Mouse (Mus musculus) liver, adult (tissue): ENCODE measurements around the gene Hist1h2ad.
A peak's percentile ranks its signal among the peaks of the same experiment; 100 is the strongest.
"Not testable (repeated sequence)": the region's sequence is repeated elsewhere in the genome, so short reads cannot be mapped to it uniquely, and the experiment has no call there.

ENCODE experiments used
- GATA4 ChIP-seq: IDR thresholded peaks from 2 replicates; pipeline ENCODE4 v1.6.1; 2014; ENCODE audit warnings: mild to moderate bottlenecking, low read length; ENCODE audit not compliant: insufficient replicate concordance

Gene Hist1h2ad

DNA sequence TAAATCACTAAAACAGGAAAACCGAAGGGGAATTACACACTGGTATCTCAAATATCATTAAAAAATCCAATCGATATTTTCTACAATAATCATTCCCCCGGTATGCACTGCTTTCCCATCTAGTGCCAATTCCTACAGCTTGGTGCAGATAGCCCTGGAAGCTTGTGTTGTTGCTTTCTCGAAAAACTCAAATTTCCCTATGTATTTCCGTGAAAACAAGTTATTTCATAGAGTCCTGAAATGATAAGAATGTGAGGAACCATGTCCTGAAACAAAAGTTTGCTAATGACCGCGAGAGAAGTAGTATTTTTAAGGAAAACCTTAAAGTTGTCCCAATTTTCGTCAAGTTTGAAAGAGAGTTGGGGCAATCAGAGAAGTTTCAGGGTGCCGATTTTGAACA is 19.8 kb upstream of the Hist1h2ad start:
- no peak for TF ChIP-seq GATA4

DNA sequence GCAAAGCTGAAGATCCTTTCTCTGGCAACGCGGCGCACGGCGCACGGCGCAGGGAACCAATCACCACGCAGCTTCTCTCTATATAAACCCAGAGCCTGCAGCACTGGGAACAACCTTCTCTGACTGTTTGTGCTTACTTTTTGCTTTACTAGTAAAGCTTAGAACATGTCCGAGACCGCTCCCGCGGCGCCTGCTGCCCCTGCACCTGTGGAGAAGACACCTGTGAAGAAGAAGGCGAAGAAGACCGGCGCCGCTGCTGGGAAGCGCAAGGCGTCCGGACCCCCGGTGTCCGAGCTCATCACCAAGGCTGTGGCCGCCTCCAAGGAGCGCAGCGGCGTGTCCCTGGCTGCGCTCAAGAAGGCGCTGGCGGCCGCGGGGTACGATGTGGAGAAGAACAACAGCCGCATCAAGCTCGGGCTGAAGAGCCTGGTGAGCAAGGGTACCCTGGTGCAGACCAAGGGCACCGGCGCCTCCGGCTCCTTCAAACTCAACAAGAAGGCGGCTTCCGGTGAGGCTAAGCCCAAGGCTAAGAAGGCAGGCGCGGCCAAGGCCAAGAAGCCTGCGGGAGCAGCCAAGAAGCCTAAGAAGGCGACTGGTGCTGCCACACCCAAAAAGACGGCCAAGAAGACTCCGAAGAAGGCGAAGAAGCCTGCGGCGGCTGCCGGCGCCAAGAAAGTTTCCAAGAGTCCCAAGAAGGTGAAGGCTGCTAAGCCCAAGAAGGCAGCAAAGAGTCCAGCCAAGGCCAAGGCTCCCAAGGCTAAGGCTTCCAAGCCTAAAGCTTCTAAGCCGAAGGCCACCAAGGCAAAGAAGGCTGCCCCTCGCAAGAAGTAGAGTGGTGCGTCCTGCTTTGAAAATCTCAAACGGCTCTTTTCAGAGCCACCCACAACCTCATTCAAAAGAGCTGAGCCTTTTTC is 19.0 kb upstream of the Hist1h2ad start:
- no peak for TF ChIP-seq GATA4

DNA sequence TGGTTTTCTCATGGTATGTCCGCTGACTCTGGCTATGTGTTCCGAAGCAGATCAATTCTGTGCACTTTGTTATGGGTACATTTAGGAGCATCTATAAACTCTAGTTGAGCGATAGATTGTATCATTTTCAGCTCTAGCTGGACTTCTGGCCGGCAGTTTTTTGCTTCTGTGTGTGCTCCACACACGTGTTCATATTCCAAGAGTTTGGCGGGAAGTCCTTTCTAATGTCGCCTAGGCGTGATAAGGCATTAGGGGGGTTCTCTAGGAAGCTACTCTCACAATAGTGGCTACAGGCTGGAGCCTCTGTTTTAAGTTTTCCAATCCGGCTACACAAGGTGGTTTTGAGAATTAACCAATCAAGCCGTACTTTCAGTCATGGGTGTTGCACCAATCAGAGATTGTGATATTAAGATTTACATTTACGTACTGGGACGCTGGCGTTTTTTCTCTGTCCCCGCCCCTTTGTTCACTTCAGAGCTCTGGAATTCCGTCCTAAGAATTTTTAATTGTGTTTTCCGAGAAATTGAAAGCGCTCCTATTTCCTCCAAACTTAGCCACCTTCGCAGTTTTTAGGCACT is 18.3 kb upstream of the Hist1h2ad start:
- no peak for TF ChIP-seq GATA4

DNA sequence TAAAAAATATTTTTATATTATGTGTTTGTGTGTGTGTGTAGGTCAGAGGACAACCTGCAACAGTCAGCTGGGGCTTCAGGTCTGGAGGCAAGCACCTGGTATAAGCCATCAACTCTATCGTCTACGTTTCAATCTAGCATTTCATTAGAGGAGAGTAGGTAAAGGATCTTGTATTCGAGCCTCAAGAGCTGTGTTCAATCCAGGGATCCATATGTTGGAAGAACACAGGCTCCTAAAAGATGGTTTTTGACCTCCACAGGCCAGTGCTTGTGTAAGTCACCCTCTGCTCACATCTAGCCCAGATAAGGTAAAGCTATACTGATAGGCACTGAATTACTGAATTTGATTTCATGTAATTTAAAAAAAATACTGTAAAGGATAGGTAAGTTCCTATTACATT is 17.3 kb upstream of the Hist1h2ad start:
- no peak for TF ChIP-seq GATA4

DNA sequence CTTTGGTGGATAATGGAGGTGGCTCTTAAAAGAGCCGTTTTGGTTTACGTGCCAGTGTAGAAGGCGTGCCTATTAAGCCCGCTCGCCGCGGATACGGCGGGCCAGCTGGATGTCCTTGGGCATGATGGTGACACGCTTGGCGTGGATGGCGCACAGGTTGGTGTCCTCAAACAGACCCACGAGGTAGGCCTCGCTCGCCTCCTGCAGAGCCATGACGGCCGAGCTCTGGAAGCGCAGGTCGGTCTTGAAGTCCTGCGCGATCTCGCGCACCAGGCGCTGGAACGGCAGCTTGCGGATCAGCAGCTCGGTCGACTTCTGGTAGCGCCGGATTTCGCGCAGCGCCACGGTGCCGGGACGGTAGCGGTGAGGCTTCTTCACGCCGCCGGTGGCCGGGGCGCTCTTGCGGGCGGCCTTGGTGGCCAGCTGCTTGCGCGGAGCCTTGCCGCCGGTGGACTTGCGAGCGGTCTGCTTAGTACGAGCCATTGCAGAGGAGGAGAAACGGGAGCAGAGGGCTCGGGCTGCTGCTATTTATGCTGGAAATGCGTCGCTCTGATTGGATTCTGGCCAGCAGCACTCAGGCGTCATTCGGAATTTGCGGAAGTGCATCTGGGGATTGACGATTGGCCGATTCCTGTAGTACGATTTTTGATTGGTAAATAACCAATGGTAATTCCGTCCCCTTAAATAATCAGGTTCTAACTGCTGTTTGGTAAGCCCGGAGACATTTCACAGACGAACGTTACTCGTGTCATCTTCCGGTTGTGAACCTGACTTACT is 12.1 kb upstream of the Hist1h2ad start, which contains the start of gene Hist1h3e:
TSS of gene Hist1h3e (minus strand) at position 487 of the 777 bp plus-strand sequence.
- TF ChIP-seq GATA4, result not testable (repeated sequence)

DNA sequence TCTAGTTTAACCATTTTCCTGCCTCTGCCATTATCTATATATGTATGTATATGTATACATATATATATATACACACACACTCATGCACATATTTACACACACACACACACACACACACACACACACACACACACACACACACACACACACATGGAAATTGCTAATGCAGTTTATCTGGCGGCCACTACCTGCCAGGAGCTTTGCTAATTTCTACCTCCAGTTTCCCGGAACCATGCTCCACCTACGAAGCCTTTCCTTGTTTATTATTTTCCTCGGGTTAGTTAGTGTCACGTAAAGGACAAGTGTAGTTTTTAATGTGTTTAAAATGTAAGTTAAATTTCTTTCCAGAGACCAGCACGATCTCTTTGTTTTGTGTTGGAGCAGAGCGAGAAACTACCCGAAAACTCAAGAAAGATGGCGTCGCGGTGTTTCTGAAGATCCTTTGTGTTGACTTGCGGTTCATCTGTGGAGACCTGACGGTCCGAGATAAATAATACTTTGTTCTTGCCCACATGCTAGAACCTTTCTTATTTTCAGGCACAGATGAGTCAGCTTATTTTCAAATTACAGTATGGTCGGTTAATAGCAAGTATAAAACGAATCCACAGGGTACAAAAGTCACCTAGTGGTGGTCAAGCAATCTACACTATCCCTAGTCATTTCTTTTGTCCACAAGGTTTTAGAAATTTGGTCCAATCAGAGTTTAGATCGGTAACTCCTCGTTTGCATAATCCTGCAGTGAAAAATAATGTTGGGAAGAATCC is 11.3 kb upstream of the Hist1h2ad start:
- no peak for TF ChIP-seq GATA4

DNA sequence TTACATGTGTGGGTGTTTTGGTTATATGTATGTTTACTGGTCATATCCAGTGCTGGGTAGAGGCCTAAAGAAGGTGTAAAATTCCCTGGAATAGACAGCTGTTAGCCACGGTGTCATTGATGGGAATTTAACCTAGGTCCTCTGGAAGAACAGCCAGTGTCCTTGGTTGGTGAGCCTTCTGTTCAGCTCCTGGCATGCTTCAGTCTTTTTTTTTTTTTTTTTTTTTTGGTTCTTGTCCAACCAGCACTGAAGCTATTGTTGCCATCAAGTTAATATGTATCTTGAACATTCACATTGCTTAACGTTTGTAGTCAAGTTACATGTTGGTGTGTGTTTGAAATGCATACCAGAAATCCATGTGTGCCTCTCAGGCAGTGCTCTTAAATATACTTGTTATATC is 9.7 kb upstream of the Hist1h2ad start:
- no peak for TF ChIP-seq GATA4

DNA sequence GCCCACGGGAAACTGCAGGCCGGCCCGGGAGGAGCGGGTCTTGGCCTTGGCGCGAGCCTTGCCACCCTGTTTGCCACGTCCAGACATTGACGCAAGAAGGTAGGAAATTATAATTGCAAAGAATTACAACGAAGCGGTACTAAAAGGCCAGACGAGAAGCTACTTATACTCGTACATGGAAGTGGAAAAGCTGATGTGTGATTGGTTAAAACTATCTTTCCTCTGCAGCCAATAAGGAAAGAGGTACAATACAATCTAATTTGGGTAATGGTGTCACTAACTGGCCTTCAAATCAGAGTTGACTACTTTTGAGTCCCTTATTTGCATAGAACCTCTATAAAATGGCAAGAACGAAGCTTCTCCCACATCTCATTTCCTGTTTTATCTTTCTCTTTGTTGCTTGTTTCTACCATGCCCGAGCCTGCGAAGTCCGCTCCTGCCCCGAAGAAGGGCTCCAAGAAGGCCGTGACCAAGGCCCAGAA is 3.1 kb upstream of the Hist1h2ad start, which contains the start of the genes Hist1h2ae and Hist1h2bg:
TSS of gene Hist1h2ae (minus strand) at position 199 of the 482 bp plus-strand sequence.
TSS of gene Hist1h2bg (plus strand) at position 375 of the 482 bp plus-strand sequence.
- peak; percentile 27; the same call in 1 of the 2 replicates for TF ChIP-seq GATA4

DNA sequence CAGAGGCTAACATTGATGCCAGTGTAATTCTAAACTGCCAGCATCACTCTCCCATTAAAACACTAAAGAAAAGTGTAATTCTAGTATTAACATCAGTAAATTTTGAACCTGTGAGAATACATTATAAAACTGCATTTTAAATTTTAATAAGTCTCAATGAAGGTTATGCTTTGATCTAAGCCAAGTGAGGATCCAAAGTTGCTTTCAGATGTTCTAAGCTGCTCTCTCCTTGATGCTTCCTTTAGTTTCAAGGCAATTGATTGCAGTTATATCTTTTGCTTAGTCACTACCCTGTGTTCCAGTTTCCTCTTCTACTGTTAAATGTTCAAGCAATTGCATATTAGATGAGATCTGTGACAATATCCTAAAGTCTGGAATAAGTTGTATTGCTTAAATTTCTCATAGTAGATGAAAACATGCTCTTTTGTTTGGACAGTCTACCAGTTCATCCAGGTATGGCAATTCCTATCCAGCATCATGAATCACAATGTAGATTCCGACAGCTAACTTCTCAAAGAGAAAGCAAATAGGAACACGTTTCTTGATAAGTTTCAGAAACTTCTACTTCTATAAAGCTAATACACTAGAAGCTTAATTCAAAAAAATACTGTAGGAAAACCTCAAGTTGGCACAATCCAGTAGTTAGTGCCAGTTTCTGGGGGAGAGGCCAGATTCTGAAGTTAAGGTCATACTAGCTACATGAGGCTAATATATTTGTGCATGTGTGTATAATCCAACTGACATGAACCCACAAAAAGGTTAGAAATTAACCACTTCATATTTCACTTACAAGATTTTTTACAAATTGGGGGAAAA is 1.8 kb upstream of the Hist1h2ad start:
- no peak for TF ChIP-seq GATA4

DNA sequence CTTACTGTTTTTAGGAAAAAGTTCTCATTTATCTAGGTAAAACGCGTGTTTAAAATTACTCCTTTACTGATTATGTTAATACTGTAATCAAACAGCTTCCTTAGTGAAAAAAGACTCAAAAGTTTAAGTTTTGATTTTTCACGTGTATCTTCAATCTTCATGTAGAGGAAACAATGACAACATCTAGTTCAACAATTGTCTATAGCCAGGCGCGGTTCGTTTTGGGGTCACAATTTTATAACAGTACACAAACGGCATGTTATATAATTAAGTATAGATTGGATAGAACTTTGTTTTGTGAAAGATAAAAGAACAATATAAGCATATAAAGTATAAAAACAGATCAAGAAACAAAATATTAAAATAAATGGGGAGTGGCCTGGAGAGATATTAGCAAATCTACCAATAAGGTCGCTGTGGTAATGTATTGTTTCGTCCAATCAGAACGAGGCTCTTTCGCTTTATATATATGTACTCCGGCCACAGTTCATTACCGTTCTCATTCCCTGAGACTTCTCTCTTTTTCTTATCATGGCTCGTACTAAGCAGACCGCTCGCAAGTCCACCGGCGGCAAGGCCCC is 1.2 kb downstream of the Hist1h2ad start, which contains the start of gene Hist1h3d:
TSS of gene Hist1h3d (plus strand) at position 493 of the 581 bp plus-strand sequence.
- TF ChIP-seq GATA4, result no peak

DNA sequence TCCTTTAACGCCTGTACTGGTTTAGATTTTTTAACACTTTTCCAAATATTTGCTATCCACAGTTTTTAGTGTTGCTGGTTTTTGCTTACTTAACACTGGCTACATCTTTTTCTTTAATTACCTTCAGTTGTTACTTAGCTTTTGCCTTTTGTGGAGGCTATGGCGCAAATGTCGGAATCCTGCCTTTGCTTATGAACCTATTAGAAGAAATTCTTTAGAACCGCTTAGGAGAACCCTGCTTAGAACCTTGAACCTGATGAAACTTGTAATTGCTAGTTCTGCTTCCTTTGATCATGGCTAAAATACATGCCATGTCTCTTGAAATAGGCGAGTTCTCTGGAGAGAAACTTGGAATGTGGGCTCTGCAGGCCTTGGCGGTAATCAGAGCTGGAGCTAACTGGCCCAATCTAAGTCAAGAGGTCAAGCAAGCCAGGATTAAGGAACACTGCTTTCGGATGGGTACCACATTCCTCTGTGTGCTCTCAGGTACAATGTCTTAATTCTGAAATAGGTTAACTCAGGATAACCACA is 2.2 kb downstream of the Hist1h2ad start:
- TF ChIP-seq GATA4, result no peak

DNA sequence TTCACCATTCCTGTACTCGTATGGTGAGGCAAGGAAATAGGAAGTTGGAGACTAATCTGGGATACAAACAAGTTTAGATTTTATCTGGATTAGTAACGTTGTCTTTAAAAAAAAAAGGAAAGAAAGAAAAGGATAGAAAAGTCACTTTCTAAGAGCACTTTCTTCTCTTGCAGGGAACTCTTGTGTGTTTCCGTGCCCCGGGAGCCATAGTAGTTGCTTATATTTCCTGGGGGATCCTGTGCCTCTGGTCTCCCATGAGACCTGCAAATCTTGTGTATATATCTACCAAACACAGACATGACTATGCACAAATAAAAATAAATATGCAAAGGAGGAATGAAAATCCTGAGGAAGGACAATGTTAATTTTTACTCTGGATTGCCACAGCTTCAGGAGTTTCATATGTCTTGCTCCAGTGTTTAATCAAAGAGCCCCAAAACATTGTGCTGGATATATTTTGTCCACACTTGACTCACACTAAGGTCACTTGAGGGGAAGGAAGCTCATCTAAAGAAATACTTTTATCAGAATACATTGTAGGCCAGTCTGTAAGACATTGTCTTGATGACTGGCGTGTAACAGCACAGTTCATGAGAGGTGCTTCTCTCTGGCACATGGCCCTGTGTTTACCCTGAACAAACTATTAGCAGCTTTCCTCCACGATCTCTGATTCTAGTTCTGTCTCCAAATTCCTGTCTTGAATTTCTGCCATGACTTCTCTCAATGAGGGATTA is 2.9 kb downstream of the Hist1h2ad start:
- no peak for TF ChIP-seq GATA4
